Mouse (Mus musculus) left cerebral cortex, adult 2 months (tissue): ENCODE measurements at regions not wholly inside any gene's neighbourhood (a gene's known extent, or its start where the extent isn't known, plus 50 kb on each side); places are given as distances from the start of the nearest gene placed in this dataset.

Experiments used
- DNase-seq, 2 experiments: peaks; one replicate each; pipeline ENCODE4 v3.0.0; 2021 to 2022; ENCODE audit warnings: low spot score in 2 of 2, mixed read lengths in 1 of 2; ENCODE audit errors: extremely low spot score in 1 of 2
- H3K27ac ChIP-seq: fragments of 200-600 bp; 2 replicates; pipeline ENCODE4 v1.8.1; 2022
- H3K4me3 ChIP-seq: fragments of 200-600 bp; 2 replicates; pipeline ENCODE4 v1.8.1; 2022
- CTCF ChIP-seq: fragments of 200-600 bp; IDR thresholded peaks from 2 replicates; pipeline ENCODE4 v1.8.1; 2022; ENCODE audit warnings: antibody characterized with exemption, mild to moderate bottlenecking, moderate library complexity
- intact Hi-C: fragments of 180-260 bp; cut with DNase I; formaldehyde crosslinking; loops from one replicate; pipeline ENCODE4 v1.15.1; 2025

DNA sequence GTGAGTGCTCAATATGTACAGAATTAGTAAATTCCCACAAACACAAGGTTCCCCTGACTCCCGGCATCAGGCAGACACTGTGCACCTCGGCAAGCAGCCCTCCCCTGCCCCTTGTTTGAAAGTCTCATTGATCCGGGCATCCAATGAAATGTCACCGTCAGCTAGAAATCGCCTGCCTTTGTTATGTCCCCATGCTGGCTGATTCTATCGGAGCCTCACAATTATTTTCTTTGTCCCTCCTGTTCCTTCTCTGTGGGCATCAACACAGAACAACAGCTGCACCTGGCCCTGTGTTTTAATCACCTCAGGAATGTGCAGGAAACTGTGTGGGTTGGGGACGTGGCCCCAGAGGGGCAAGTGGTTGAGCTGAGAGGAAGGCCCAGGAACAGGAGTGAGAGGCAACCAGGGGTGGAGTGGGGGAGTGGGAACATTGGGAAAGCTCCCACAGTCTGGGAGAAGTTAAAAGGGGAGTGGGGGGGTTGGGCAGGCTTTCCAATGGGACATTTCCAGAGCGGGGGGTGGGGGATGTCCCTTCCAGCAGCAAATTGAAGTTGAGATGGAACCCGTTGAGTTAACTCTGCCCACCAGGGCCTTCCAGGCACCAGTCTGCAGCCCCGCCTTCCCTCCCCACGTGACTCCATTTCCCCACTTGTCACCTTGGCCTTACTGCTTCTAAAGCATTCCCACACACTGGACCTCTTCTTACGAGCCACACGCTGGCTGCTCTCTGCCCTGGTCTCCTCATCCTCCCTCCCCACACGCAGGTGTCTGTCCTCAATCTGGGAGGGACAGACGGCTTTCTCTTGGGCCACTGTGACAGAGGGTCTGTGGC is 224.4 kb downstream of the Prex1 start:
- no peak for TF ChIP-seq CTCF
- H3K27ac ChIP-seq: no peak overlapping the region
- no peak for DNase-seq
- intact Hi-C loops: loop anchor here (2.0 to 5.0 kb wide), 2 partner anchors 38 to 73 kb away; no protein-coding TSS in a partner anchor
- no peak overlapping the region for H3K4me3 ChIP-seq

DNA sequence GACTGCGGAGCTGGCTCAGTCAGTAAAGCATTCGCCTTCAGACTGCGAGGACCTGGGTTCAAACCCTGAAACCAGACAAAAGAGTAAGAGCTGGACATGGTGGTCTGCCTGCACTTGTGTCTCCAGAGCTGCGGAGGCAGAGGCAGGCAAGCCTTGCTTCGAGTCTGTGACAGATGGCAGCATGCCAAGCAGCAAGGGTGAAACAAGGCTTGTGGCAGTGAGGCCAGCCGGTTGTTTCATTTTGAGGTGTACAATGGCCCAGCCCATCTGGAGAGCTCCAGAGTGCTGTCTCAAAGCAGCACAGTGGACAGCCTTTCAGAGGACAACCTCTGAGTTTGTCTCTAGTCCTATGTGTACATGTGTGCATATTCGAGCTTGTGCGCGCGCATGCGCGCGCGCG is 225.9 kb downstream of the Prex1 start:
- intact Hi-C loops: loop anchor here (2.0 to 5.0 kb wide), 2 partner anchors 39 to 75 kb away; no protein-coding TSS in a partner anchor
- DNase-seq: no peak
- H3K27ac ChIP-seq: peak overlapping the region; percentile 19; the same call in 1 of the 2 replicates
- TF ChIP-seq CTCF: no peak
- no peak overlapping the region for H3K4me3 ChIP-seq

DNA sequence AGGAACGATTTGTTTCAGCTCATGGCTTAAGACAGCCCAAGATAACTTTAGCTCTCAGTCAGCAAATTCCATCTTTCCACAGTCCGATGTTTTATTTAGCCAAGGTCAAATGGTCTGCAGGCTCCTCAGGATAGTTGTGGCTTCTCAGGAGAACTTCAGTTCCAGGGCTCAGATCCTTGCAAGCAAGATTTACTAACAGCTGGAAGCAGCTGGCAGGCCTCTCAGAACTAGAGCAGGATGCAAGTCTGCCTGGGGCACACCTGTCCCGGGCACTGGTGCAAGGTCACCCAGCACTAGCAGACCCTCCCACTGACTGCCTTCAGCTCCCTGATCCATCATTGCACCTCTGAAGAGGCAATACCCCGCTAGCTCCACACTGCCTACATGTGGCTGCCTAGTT is 227.8 kb downstream of the Prex1 start:
- Histone ChIP-seq H3K4me3 (no peak overlapping the region), H3K27ac (no peak overlapping the region)
- no peak for DNase-seq
- no peak for TF ChIP-seq CTCF
- intact Hi-C loops: loop anchor here (5.0 kb wide), 1 partner anchor 77 kb away; no protein-coding TSS in a partner anchor

DNA sequence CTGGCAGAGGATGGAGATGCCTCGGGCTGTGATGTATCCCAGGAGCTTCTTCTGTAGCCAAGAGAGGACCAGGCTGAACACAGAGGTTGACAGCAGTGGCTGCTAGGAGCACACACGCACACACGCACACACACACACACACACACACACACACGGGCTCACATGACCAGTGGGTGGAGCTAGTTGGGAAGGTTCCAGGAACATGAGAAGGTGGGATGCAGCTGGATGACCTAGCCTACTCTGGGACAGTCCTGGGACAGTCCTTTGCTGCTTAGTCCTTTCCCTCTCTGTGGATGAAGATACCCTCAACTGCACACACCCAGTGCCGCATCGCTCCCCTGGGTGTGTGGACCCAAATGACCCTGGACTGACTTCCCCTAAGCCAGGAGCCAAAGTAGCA is 228.3 kb downstream of the Prex1 start:
- Histone ChIP-seq H3K27ac (no peak overlapping the region), H3K4me3 (no peak overlapping the region)
- DNase-seq: no peak
- TF ChIP-seq CTCF: no peak
- intact Hi-C loops: loop anchor here (5.0 kb wide), 1 partner anchor 77 kb away; no protein-coding TSS in a partner anchor

DNA sequence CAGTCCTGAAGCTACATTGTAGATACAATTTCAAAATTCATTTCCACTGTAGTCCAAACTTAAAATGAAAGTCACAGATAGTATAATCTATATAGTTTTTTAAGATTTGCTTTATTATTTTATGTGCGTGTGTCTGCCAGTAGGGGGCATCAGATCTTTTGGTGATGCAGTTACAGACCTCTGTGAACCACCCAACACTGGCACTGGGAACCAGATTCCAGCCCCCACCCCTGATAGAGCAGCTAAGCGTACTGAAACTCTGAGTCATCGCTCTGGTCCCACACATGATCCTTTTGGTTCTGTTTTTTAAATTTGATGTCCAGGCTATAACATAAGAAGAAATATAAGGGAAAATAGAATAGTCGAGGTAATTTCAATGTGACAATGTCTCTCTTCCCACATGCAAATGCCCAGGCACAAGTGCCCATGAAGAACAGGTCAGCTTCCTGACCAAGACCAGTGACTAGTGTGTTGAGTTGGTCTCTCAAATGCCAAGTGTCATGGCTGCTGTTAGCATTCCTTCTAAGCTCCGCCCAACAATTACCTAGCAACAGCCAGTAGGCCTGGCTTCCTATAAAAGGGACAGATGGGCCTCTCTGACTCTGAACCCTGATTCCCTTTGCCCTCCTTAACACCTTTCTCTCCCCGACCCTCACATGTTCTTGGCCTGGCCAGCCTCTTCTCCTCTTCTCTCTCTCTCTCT is 229.9 kb downstream of the Prex1 start:
- peak; percentile 56 for TF ChIP-seq CTCF
- Histone ChIP-seq H3K4me3 (no peak overlapping the region), H3K27ac (peak overlapping the region; percentile 83)
- DNase-seq: no peak
- intact Hi-C loops: no loop called here

DNA sequence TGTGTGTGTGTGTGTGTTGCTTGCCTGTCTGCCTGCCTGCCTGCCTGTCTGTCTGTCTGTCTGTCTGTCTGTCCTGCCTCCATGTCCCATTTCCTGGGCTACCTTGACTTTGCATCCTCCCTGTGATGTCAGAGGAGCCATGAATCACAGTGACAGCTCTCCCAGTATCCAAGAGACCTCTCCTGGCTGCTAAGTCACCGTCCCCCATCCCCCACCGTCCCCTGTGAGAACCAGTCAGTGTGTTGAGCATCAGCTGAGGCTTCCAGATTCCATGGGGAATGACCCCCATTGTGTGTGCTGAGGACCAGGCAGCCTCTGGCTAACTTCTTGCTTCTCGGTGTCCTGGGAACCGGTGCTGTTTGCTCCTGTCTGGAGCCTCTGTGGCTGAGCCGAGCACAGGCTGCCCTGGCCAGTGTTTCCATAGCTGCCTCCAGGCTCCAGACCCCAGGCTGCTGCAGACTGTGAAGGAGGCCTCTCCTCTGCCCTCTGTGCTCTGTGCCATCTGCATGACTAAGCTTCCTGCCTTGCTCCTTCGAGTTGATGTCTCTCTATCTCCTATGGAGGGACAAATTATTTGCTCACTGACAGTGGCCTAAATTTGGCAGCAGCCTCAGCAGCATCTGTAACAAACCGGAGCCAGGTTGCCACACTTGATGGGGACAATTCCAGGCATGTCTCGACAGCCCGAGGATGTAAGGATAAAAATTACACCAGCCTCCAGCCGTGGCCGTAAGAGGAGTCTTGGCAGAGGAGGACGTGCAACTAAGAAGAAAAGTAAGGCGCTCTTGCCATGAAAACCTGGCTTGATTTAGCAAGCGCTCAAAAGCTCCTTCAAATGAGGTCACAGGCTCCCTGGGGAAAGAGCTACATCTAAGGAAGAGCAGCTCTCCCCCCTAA is 230.7 kb downstream of the Prex1 start:
- intact Hi-C loops: no loop called here
- Histone ChIP-seq H3K4me3 (no peak overlapping the region), H3K27ac (peak overlapping the region; percentile 83)
- peak; percentile 23 to 45 for DNase-seq
- no peak for TF ChIP-seq CTCF

DNA sequence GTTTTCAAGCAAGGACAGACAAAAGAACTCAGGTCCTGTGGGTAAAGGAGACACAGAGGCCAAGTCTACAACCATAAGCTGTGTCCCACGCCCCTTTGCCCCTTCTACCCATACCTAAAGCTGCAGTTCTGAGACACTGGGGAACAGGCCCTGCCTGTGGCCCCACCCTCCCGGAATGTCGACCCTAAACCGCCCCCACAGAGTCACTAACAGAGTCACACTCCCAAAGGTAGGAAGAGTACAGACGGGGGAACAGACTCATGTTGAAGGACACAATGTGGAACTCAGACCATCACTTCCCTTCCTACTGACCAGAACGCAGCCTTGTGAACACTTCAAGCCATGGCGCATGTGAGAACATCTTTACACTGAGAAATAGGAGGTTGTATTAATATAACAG is 231.9 kb downstream of the Prex1 start:
- DNase-seq: no peak
- Histone ChIP-seq H3K4me3 (no peak overlapping the region), H3K27ac (peak overlapping the region; percentile 30; the same call in 1 of the 2 replicates)
- intact Hi-C loops: no loop called here
- no peak for TF ChIP-seq CTCF

DNA sequence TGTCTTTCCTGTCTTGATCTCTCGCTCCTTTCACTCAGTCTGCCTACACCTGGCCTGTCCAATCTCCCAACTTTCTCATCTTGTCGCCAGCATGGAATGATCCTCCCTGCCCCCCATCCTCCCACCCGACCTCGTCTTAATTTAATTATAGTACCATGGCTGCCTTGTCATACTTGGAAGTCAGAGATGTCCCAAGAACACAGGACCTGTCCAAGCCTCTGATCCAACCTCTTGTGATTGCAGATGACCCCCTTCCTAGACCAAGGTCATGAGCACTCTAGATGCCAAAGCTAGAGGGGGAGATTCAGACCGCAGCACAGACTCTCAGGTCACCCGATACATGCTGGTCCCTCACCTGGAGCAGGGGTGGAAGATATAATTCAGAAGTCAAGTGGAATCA is 232.3 kb downstream of the Prex1 start:
- H3K27ac ChIP-seq: no peak overlapping the region
- no peak for DNase-seq
- no peak overlapping the region for H3K4me3 ChIP-seq
- intact Hi-C loops: no loop called here
- no peak for TF ChIP-seq CTCF

DNA sequence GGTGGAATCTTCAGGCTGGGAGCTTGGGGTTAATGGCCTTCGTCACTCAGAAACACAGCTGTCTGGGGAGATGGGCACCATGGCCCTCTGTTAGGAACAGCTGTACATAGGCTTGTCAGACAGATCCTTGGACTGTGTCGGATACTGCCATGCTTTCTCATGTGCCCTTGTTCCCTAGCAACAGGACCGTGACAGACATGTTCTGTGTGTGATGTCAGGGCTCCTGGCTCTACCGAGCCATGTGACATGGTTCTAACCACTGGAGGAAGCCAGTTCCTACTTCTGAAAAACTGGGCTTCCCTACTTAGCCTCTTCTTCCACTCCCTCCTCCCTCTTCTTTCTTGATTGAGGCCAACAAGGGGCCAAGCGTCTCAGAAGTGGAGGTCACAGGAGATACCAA is 232.7 kb downstream of the Prex1 start:
- no peak for DNase-seq
- no peak overlapping the region for H3K4me3 ChIP-seq
- no peak overlapping the region for H3K27ac ChIP-seq
- intact Hi-C loops: no loop called here
- no peak for TF ChIP-seq CTCF

- TF ChIP-seq CTCF: no peak
- intact Hi-C loops: no loop called here
These were observed 236.7 kb downstream of the Prex1 start for GRCm38 (mm10) chr2:166476953-166477352.

GRCm38 (mm10) chr2:166475624-166476023 is 238.0 kb downstream of the Prex1 start:
- no peak for DNase-seq
- intact Hi-C loops: no loop called here
- no peak for TF ChIP-seq CTCF
- Histone ChIP-seq H3K27ac (no peak overlapping the region), H3K4me3 (no peak overlapping the region)

More at GRCm38 (mm10) chr2:166476953-166477352, 236.7 kb downstream of the Prex1 start:
- DNase-seq: no peak
- H3K4me3 ChIP-seq: no peak overlapping the region
- no peak overlapping the region for H3K27ac ChIP-seq
